Mouse (Mus musculus): ENCODE measurements around the gene Akt1s1. TPM values are rescaled to one million over a fixed set of nuclear protein-coding genes. Genes with fewer than 3 reads are reported as not detected.
"Not testable (repeated sequence)": the region's sequence is repeated elsewhere in the genome, so short reads cannot be mapped to it uniquely, and the experiment has no call there.

Gene Akt1s1
- total RNA-seq, 1 experiment from 2014 or later: 29.0 TPM

- no peak for ATAC-seq (replicated peaks; ENCODE audit: low read depth, poor library complexity, severe bottlenecking)
These were observed 18.4 kb downstream of the Akt1s1 start for GRCm38 (mm10) chr7:44867010-44867702.

- ATAC-seq (replicated peaks; ENCODE audit: low read depth, poor library complexity, severe bottlenecking): no peak
These were observed 19.0 kb downstream of the Akt1s1 start for GRCm38 (mm10) chr7:44867802-44868201.

- ATAC-seq (replicated peaks; ENCODE audit: low read depth, poor library complexity, severe bottlenecking): no peak
These were observed 19.7 kb downstream of the Akt1s1 start for GRCm38 (mm10) chr7:44868465-44868864.

- ATAC-seq (replicated peaks; ENCODE audit: low read depth, poor library complexity, severe bottlenecking): no peak
These were observed 20.3 kb downstream of the Akt1s1 start for GRCm38 (mm10) chr7:44868919-44869696.

- ATAC-seq (replicated peaks; ENCODE audit: low read depth, poor library complexity, severe bottlenecking): peak; percentile 89
These were observed 21.1 kb downstream of the Akt1s1 start, which contains the start of gene Ptov1 for GRCm38 (mm10) chr7:44869697-44870528. TSS of gene Ptov1 (minus strand) at chr7:44869788.

DNA sequence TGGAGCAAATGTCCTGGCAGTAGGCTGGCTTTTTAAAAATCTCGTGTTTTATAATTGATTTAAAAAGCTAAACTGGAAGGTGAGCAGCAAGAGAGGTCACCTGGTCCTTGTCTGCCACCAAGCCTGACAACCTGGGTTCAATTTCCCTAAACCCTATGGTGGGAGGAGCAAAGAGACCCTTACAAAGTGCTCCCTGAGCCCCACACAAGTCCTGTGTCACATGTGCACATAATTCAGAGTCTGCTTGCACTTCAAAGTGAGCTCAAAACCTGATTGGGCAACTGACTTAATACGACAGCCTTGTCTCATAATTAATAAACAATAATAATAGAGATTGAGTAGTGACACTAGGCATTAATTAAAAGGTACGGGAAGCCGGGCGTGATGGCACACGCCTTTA, 21.8 kb downstream of the Akt1s1 start:
- no peak for ATAC-seq (replicated peaks; ENCODE audit: low read depth, poor library complexity, severe bottlenecking)

DNA sequence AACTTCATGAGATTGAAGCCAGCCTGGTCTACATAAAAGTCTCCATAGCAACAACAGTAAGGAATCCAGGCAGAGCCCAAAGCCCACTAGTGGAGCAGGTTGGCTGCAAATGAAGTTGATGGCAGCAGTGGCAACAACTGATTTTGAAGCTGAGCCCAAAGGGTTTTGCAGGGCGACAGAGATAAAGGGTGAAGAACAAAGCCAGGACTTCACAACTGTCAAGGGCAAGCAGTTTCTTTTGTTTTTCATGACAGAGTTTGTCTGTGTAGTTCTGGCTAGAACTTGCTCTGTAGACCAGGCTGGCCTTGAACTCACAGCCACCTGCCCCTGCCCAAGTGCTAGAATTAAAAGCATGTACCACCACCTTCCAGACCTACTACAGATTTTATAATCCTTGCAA, 22.4 kb downstream of the Akt1s1 start:
- ATAC-seq (replicated peaks; ENCODE audit: low read depth, poor library complexity, severe bottlenecking): no peak

GRCm38 (mm10) chr7:44871774-44872173, 23.0 kb downstream of the Akt1s1 start:
- ATAC-seq (replicated peaks; ENCODE audit: low read depth, poor library complexity, severe bottlenecking): not testable (repeated sequence)

DNA sequence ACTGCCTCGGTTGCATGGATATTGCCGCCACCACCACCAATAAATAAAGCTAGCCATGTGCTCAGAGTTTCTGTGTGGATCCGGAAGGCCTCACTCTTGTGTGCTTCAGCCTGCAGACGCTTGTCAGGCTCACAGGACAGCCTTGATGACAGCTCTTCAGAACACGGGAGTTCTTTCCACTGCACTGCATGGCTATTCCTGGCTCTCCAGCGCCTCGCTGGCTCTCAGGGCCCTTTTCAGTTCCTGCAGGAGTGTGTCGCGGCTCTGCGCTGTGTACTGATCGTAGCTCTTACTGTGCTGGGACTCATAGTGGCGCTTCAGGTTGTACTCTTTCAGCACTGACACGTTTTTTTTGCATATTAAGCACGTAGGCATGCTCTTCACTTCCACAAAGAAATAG, 29.0 kb downstream of the Akt1s1 start:
- no peak for ATAC-seq (replicated peaks; ENCODE audit: low read depth, poor library complexity, severe bottlenecking)

GRCm38 (mm10) chr7:44883036-44883435, 34.2 kb downstream of the Akt1s1 start:
- ATAC-seq (replicated peaks; ENCODE audit: low read depth, poor library complexity, severe bottlenecking): no peak

- ATAC-seq (replicated peaks; ENCODE audit: low read depth, poor library complexity, severe bottlenecking): no peak
These were observed 35.8 kb downstream of the Akt1s1 start for GRCm38 (mm10) chr7:44884637-44885036.

DNA sequence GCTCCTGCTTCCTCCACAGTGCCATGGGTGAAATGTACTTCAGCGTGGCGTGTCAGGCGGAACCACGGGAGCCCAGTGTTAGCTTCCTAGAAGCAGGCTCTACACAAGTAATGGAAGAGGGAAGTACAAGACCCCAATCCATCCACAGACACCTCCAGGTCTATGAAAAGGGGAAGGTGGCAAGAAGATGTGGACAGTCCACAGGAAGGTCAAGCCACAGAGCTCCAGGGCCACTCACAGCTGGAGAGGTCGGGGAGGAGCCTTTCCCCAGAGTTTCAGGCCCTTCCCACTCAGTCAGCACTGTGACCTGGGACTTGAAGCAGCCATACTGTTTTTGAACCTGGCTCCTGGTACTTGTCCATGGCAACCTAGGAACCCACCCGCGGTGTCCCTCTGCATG, 38.2 kb downstream of the Akt1s1 start:
- peak; percentile 26; the same call in 1 of the 2 replicates for ATAC-seq (replicated peaks; ENCODE audit: low read depth, poor library complexity, severe bottlenecking)

DNA sequence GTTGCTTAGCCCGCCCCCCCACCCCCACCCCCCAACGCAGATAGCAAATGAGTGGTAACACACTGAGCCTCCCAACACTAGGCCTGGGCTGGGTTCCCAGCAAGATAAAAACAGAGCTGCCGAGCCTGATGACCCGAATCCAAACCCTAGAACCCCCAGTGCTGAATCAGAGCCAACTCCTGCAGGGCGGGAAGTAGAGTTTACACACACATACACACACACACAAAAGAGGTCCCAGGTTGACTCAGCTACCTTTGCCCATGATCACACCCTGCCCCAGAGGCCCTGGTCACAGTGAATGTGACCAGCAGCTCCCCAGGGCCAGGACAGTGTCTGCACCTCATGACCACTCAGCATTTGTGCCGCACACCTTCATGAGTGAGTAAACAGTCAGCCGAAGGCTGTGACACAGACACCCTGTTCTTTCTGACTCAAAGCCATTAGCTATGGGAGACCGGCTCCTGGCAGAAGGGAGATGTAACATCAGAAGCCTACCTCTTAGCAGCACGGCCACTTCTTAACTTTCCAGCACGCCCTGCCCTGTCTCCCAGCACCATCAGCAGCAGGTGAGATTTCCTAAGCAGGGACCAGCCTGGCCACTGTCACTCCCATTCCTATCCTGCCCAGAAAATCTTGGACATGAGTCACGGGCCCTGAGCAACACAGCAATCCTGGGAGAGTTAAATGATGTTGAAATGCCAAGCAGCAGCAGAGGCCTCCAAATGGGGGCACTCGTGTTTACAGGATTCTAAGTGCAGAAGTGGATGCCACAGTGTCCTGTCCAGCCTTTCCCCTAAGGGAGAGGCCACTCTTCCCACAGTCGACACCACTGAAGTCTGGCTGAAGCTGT, 39.7 kb downstream of the Akt1s1 start:
- ATAC-seq (replicated peaks; ENCODE audit: low read depth, poor library complexity, severe bottlenecking): no peak

- no peak for ATAC-seq (replicated peaks; ENCODE audit: low read depth, poor library complexity, severe bottlenecking)
These were observed 41.4 kb downstream of the Akt1s1 start for GRCm38 (mm10) chr7:44890180-44890579.

DNA sequence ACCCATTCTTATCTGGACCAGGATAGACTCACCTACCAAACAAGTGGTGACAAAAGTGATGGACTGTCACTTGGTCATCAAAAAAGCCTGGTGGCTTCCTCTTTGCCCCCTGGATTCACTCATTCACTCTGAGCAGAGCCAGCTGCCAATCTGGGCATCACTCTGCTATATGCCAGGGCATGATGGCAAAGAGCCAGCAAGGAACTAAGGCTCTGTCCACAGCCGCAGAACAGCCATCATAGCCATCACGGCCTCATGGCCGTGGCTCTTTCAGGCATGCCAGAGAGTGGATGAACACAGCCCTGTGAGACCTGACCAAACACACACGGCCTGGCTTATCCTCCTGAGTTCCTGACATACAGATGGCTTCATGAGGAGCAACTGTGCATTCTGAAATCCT, 41.9 kb downstream of the Akt1s1 start:
- ATAC-seq (replicated peaks; ENCODE audit: low read depth, poor library complexity, severe bottlenecking): no peak

DNA sequence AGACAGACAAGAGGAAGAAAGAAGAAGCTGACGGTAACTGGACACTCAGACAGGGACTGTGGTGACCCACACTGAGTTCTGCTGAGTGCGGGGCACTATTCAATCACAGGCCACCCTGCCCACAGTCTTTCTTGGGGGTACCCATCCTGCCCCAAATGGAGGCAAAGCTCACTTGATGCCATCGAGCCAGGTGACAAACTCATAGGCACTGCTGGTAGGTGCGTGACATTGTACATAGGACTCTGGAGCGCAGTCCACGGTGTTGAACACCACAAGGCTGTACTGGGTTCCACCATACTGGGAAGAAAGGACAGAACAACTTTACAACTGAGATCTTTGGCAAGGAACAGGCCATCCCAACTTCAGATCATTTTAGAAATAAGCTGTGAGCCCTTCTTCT, 42.8 kb downstream of the Akt1s1 start:
- no peak for ATAC-seq (replicated peaks; ENCODE audit: low read depth, poor library complexity, severe bottlenecking)

- ATAC-seq (replicated peaks; ENCODE audit: low read depth, poor library complexity, severe bottlenecking): peak; percentile 57
These were observed 43.6 kb downstream of the Akt1s1 start, which contains the start of gene Med25 for GRCm38 (mm10) chr7:44892276-44892921. TSS of gene Med25 (minus strand) at chr7:44892712.

DNA sequence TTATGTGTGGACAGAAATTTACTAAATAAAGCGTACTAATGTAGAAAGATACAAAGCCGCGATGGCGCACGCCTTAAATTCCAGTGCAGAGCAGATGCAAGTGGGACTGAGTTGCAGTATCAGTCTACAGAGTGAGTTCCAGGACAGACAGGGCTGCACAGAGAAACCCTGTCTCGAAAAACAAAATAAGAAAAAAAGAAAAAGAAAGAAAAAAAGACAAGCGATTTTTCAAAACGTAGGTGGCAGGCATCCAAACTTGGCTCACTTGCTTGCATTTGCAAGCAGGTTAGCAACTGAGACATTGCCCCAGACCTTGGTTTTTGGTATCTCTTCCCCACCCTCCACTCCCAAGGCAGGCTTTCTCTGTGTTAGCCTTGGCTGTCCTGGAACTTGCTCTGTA, 44.4 kb downstream of the Akt1s1 start:
- ATAC-seq (replicated peaks; ENCODE audit: low read depth, poor library complexity, severe bottlenecking): no peak

GRCm38 (mm10) chr7:44894175-44894574, 45.4 kb downstream of the Akt1s1 start:
- no peak for ATAC-seq (replicated peaks; ENCODE audit: low read depth, poor library complexity, severe bottlenecking)

Data from common myeloid progenitor, adult 5-6 weeks (primary cell).